Mouse (Mus musculus) left cerebral cortex, adult 11 months (tissue): ENCODE results near the gene Spc24.

Experiments used
- DNase-seq: peaks from one replicate; pipeline ENCODE4 v3.0.0; 2022; ENCODE audit warnings: low spot score

Spc24 gene

GRCm38 (mm10) chr9:21706586-21707265 lies 53.4 kb downstream of the Spc24 start:
- DNase-seq, result no peak

GRCm38 (mm10) chr9:21706085-21706484 lies 54.0 kb downstream of the Spc24 start:
- DNase-seq, result no peak
